Mouse (Mus musculus) erythroblast, adult 5-6 weeks (primary cell): ENCODE results near the gene Egfl8. TPM values are rescaled to one million over a fixed set of nuclear protein-coding genes. Genes with fewer than 3 reads are reported as not detected.

Experiments
- ATAC-seq: replicated peaks from 2 replicates; pipeline ENCODE4 v1.8.0; 2016; ENCODE audit warnings: moderate number of reproducible peaks, mild to moderate bottlenecking, moderate TSS enrichment, inconsistent platforms; ENCODE audit not compliant: poor library complexity, low FRiP score, severe bottlenecking
- total RNA-seq, 2 experiments: library from RNA; stranded (forward) in 1 of 2; stranded (reverse) in 1 of 2; fragments of 150-400 nt in 1 of 2; fragments of 200-764, 138-1000 nt in 1 of 2; gene quantifications; 2 replicates each; pipeline versions ENCODE4 v1.2.3 to v1.2.4; 2015 to 2017; ENCODE audit warnings: low replicate concordance in 2 of 2

Gene Egfl8
- total RNA-seq, 2 experiments from 2014 or later, result 0.34 TPM; not detected in 1

DNA sequence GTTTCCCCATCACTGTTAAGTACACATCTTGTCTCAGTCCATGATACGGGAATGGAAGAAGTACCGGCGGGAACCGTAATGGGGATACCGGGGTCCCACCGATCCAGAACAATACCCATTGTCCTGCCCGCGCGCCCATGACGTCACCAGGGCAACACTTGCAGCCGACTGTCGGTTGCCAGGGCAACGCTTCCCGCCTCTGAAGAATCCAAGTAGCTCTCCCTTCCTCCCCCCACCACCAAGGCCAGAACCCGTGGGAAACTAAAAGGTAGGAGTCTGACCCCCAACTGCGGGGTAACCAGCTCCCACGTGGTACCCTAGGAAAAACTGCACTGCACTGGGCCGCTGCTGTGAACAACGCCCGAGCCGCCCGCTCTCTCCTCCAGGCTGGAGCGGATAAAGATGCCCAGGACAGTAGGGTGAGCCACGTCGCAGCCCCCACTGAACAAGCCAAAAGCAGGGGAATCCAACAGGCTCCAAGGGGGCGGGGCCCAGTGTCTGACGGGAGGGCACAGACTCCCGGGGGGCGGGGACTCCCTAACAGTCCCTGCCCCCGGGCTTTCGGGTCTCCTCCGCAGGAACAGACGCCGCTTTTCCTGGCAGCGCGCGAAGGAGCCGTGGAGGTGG, 28.9 kb downstream of the Egfl8 start:
- peak; percentile 67 for ATAC-seq

GRCm38 (mm10) chr17:34585877-34586771, 29.6 kb downstream of the Egfl8 start:
- ATAC-seq, result no peak

GRCm38 (mm10) chr17:34585121-34585520, 30.6 kb downstream of the Egfl8 start:
- ATAC-seq, result no peak

DNA sequence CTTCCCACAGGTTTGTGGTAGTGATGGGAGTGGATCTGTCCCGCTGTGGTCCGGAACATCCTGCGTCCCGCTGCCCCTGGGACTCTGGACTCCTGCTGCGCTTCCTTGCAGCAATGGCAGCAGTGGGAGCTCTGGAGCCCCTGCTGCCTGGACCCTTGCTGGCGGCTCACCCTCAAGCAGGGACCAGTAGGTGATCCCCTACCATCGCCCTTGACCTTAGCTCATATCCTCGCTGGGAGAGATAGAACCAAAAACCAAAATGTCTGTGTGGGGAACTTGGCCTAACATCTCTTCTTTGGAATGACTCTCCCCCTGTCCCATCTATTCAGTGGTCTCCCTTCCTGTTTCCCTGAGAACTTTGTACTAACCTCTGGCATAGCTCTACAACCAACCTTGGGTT, 32.0 kb downstream of the Egfl8 start:
- no peak for ATAC-seq

GRCm38 (mm10) chr17:34583397-34583796, 32.4 kb downstream of the Egfl8 start:
- ATAC-seq, result no peak

DNA sequence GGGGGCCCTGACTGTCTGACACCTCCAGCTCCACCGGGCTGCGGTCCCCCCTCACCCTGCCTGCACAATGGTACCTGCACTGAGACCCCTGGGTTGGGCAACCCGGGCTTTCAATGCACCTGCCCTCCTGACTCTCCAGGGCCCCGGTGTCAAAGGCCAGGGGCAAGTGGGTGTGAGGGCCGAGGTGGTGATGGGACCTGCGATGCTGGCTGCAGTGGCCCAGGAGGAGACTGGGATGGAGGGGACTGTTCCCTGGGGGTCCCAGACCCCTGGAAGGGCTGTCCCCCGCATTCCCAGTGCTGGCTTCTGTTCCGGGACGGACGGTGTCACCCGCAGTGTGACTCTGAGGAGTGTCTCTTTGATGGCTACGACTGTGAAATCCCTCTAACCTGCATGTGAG, 33.2 kb downstream of the Egfl8 start:
- ATAC-seq, result no peak

- ATAC-seq, result no peak
Measured at GRCm38 (mm10) chr17:34578070-34578469, 37.7 kb downstream of the Egfl8 start.

DNA sequence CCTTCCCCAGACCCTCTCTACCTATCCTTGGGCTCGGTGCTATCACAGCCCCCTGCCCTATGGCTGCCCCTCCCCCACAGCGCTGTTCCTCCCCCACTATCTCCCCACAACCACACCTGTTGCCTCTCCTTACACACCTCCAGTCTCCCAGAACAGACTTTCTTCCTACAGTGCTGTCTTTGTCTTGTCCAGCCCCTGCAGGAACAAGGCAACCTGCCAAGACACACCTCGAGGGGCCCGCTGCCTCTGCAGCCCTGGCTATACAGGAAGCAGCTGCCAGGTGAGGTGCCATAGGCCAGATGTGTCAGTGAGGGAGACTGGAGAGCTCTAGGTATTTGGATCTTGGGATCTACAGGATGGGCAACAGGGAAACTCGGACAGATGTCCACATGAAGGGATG, 39.2 kb downstream of the Egfl8 start:
- ATAC-seq, result no peak

GRCm38 (mm10) chr17:34572361-34572760, 43.4 kb downstream of the Egfl8 start:
- ATAC-seq, result no peak

GRCm38 (mm10) chr17:34571875-34572274, 43.9 kb downstream of the Egfl8 start:
- ATAC-seq, result peak; percentile 45; the same call in 1 of the 2 replicates

DNA sequence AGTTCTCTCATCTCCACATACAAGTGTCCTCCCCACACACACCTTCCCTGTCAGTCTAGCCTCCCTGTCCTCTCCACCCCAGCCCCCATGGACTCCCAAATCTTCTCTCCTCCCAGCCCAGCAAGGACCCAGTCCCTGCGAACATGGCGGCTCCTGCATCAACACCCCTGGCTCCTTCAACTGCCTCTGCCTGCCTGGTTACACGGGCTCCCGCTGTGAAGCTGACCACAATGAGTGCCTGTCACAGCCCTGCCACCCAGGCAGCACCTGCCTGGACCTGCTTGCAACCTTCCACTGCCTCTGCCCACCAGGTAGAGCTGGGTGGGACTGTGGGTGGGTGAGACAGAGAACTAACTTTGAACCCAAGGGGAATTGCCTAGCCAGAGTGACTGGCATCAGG, 45.9 kb downstream of the Egfl8 start:
- no peak for ATAC-seq

DNA sequence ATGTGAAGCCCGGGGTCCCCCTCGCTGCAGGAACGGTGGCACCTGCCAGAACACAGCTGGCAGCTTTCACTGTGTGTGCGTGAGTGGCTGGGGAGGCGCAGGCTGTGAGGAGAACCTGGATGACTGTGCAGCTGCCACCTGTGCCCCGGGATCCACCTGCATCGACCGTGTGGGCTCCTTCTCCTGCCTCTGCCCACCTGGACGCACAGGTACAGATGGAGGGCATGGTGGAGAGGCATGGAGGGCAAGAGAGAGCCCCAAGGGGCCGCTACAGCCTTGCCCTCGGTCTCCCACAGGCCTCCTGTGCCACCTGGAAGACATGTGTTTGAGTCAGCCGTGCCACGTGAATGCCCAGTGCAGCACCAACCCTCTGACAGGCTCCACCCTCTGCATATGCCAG, 47.4 kb downstream of the Egfl8 start:
- no peak for ATAC-seq

DNA sequence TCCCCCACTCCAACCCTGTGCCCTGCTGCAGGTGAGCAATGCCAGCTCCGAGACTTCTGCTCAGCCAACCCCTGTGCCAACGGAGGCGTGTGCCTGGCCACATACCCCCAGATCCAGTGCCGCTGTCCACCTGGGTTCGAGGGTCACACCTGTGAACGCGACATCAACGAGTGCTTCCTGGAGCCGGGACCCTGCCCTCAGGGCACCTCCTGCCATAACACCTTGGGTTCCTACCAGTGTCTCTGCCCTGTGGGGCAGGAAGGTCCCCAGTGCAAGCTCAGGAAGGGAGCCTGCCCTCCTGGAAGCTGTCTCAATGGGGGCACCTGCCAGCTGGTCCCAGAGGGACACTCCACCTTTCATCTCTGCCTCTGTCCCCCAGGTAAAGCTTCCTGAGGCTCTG, 48.5 kb downstream of the Egfl8 start:
- no peak for ATAC-seq

DNA sequence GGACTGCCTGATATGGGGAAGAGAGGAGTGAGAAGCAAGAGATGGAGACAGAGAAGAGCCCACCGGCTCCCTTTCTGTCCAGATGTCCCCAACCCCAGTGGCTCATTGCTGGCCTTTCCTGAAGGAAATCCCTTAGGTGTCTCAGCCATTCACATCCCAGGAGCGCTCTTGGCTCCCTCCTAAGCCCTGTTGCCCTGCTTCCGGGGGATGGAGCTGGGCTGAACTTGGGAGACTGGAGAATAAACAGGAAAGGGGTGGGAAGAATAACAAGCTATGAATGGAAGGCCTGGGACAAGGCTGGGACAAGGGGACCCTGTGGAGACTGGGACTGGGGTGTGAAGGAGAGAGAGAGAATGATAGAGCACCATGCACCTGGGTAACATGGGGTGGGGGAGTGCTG, 51.0 kb downstream of the Egfl8 start:
- no peak for ATAC-seq

DNA sequence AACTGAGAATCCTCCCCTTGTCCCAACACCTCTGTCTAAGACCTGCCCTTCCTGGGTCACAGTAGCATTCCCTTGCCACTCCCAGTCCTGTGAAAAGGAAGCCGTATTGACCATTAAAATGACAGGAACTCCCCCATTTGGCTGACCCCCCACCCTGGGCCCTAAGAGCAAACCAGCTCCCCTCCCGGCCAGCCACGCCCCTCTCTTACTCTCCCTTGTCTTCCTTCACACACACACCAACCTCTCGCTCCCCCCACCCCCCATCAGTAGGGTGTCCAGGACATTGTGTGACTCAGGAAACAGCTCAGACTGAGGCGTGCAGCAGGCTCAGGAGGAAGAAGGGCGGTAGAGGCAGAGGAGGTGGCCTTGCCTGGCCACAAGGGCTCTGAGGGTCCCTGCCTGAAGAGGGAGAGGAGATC, 51.8 kb downstream of the Egfl8 start, which contains the start of gene Notch4:
Gene Notch4 (plus strand): TSS at position 266 of the 419 bp plus-strand sequence.
- no peak for ATAC-seq

DNA sequence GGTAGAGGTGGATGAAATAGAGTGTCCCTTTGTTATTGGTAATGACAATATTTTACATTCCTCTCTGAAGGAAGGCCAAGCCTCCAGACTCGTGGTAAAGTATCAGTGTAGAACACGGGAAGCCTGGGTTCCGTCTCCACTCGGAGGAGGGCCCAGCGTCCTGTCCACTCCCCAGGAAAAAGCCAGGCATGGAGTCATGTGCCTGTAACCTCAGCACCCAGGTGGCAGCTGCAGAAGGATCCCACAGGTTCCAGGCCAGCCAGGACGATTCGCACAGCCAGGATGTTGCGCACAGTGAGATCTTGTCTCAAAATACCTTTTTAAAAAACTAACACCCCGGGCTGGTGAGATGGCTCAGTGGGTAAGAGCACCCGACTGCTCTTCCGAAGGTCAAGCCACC, 52.4 kb downstream of the Egfl8 start:
- no peak for ATAC-seq

Other genes starting within 250 kb of the Egfl8 start
- not detected in 2 replicates for gene Btnl1, start 238.8 kb downstream of the Egfl8 start, total RNA-seq (2015; ENCODE audit: low replicate concordance)
- gene Btnl1, start 238.8 kb downstream of the Egfl8 start, total RNA-seq (2017; ENCODE audit: low replicate concordance), result not detected in 2 replicates
- gene BC051142, start 217.2 kb downstream of the Egfl8 start, total RNA-seq (2015; ENCODE audit: low replicate concordance), result not detected in 2 replicates
- gene BC051142, start 217.2 kb downstream of the Egfl8 start, total RNA-seq (2017; ENCODE audit: low replicate concordance), result not detected in 2 replicates
- 0.84 TPM in 1 of 2 replicates, not detected in the other for gene Btnl4, start 138.7 kb downstream of the Egfl8 start, total RNA-seq (2015; ENCODE audit: low replicate concordance)
- gene Btnl4, start 138.7 kb downstream of the Egfl8 start, total RNA-seq (2017; ENCODE audit: low replicate concordance), result not detected in 2 replicates
- gene Btnl6, start 98.6 kb downstream of the Egfl8 start, total RNA-seq (2015; ENCODE audit: low replicate concordance), result not detected in 2 replicates
- gene Btnl6, start 98.6 kb downstream of the Egfl8 start, total RNA-seq (2017; ENCODE audit: low replicate concordance), result 0.77 TPM in 1 of 2 replicates, not detected in the other
- not detected in 2 replicates for gene Notch4, start 51.7 kb downstream of the Egfl8 start, total RNA-seq (2015; ENCODE audit: low replicate concordance)
- not detected in 2 replicates for gene Notch4, start 51.7 kb downstream of the Egfl8 start, total RNA-seq (2017; ENCODE audit: low replicate concordance)
- 69.6 and 82.3 TPM in 2 replicates for gene Gpsm3, start 26.2 kb downstream of the Egfl8 start, total RNA-seq (2015; ENCODE audit: low replicate concordance)
- gene Gpsm3, start 26.2 kb downstream of the Egfl8 start, total RNA-seq (2017; ENCODE audit: low replicate concordance), result 11.6 and 21.3 TPM in 2 replicates
- gene Pbx2, start 24.7 kb downstream of the Egfl8 start, total RNA-seq (2015; ENCODE audit: low replicate concordance), result 8.4 and 10.4 TPM in 2 replicates
- gene Pbx2, start 24.7 kb downstream of the Egfl8 start, total RNA-seq (2017; ENCODE audit: low replicate concordance), result 5.5 and 5.9 TPM in 2 replicates
- gene Ager, start 18.1 kb downstream of the Egfl8 start, total RNA-seq (2015; ENCODE audit: low replicate concordance), result 0.84 TPM in 1 of 2 replicates, not detected in the other
- gene Ager, start 18.1 kb downstream of the Egfl8 start, total RNA-seq (2017; ENCODE audit: low replicate concordance), result 0.26 and 1.7 TPM in 2 replicates
- 22.2 and 30.2 TPM in 2 replicates for gene Rnf5, start 12.3 kb downstream of the Egfl8 start, total RNA-seq (2015; ENCODE audit: low replicate concordance)
- 4.1 and 6.1 TPM in 2 replicates for gene Rnf5, start 12.3 kb downstream of the Egfl8 start, total RNA-seq (2017; ENCODE audit: low replicate concordance)
- 9.6 and 16.5 TPM in 2 replicates for gene Agpat1, start 11.7 kb downstream of the Egfl8 start, total RNA-seq (2015; ENCODE audit: low replicate concordance)
- 8.2 and 12.4 TPM in 2 replicates for gene Agpat1, start 11.7 kb downstream of the Egfl8 start, total RNA-seq (2017; ENCODE audit: low replicate concordance)
- 13.6 and 21.3 TPM in 2 replicates for gene Ppt2, start 12.5 kb upstream of the Egfl8 start, total RNA-seq (2015; ENCODE audit: low replicate concordance)
- 2.9 and 3.3 TPM in 2 replicates for gene Ppt2, start 12.5 kb upstream of the Egfl8 start, total RNA-seq (2017; ENCODE audit: low replicate concordance)
- not detected in 2 replicates for gene Prrt1, start 13.6 kb upstream of the Egfl8 start, total RNA-seq (2015; ENCODE audit: low replicate concordance)
- gene Prrt1, start 13.6 kb upstream of the Egfl8 start, total RNA-seq (2017; ENCODE audit: low replicate concordance), result not detected in 2 replicates
- not detected in 2 replicates for gene Fkbpl, start 28.8 kb upstream of the Egfl8 start, total RNA-seq (2015; ENCODE audit: low replicate concordance)
- 0.42 and 3.9 TPM in 2 replicates for gene Fkbpl, start 28.8 kb upstream of the Egfl8 start, total RNA-seq (2017; ENCODE audit: low replicate concordance)
- gene Atf6b, start 31.2 kb upstream of the Egfl8 start, total RNA-seq (2015; ENCODE audit: low replicate concordance), result 4.2 and 6.9 TPM in 2 replicates
- gene Atf6b, start 31.2 kb upstream of the Egfl8 start, total RNA-seq (2017; ENCODE audit: low replicate concordance), result 4.0 and 6.1 TPM in 2 replicates
- gene Tnxb, start 54.6 kb upstream of the Egfl8 start, total RNA-seq (2015; ENCODE audit: low replicate concordance), result not detected in 2 replicates
- gene Tnxb, start 54.6 kb upstream of the Egfl8 start, total RNA-seq (2017; ENCODE audit: low replicate concordance), result not detected in 2 replicates
- 0.38 and 0.84 TPM in 2 replicates for gene C4b, start 127.9 kb upstream of the Egfl8 start, total RNA-seq (2015; ENCODE audit: low replicate concordance)
- not detected in 2 replicates for gene C4b, start 127.9 kb upstream of the Egfl8 start, total RNA-seq (2017; ENCODE audit: low replicate concordance)
- gene Cyp21a1, start 188.6 kb upstream of the Egfl8 start, total RNA-seq (2015; ENCODE audit: low replicate concordance), result not detected in 2 replicates
- not detected in 2 replicates for gene Cyp21a1, start 188.6 kb upstream of the Egfl8 start, total RNA-seq (2017; ENCODE audit: low replicate concordance)
- 8.3 and 8.6 TPM in 2 replicates for gene Stk19, start 221.0 kb upstream of the Egfl8 start, total RNA-seq (2015; ENCODE audit: low replicate concordance)
- 5.9 TPM in 2 replicates for gene Stk19, start 221.0 kb upstream of the Egfl8 start, total RNA-seq (2017; ENCODE audit: low replicate concordance)
- 6.5 and 6.9 TPM in 2 replicates for gene Dxo, start 221.0 kb upstream of the Egfl8 start, total RNA-seq (2015; ENCODE audit: low replicate concordance)
- gene Dxo, start 221.0 kb upstream of the Egfl8 start, total RNA-seq (2017; ENCODE audit: low replicate concordance), result 3.5 and 19.9 TPM in 2 replicates
- 4.8 and 9.8 TPM in 2 replicates for gene Skiv2l, start 234.2 kb upstream of the Egfl8 start, total RNA-seq (2015; ENCODE audit: low replicate concordance)
- 16.0 and 20.4 TPM in 2 replicates for gene Skiv2l, start 234.2 kb upstream of the Egfl8 start, total RNA-seq (2017; ENCODE audit: low replicate concordance)
- 23.0 and 30.0 TPM in 2 replicates for gene Nelfe, start 234.4 kb upstream of the Egfl8 start, total RNA-seq (2015; ENCODE audit: low replicate concordance)
- 16.3 and 19.7 TPM in 2 replicates for gene Nelfe, start 234.4 kb upstream of the Egfl8 start, total RNA-seq (2017; ENCODE audit: low replicate concordance)
- gene Cfb, start 246.5 kb upstream of the Egfl8 start, total RNA-seq (2015; ENCODE audit: low replicate concordance), result not detected in 2 replicates
- 0.43 and 0.56 TPM in 2 replicates for gene Cfb, start 246.5 kb upstream of the Egfl8 start, total RNA-seq (2017; ENCODE audit: low replicate concordance)